Mouse (Mus musculus): ENCODE measurements around the gene Utp4. TPM values are rescaled to one million over a fixed set of nuclear protein-coding genes. Genes with fewer than 3 reads are reported as not detected.
A peak's percentile ranks its signal among the peaks of the same experiment; 100 is the strongest.

Gene Utp4
- 35.8 and 36.6 TPM in 2 replicates for polyA plus RNA-seq (2012; rRNA removed)

DNA sequence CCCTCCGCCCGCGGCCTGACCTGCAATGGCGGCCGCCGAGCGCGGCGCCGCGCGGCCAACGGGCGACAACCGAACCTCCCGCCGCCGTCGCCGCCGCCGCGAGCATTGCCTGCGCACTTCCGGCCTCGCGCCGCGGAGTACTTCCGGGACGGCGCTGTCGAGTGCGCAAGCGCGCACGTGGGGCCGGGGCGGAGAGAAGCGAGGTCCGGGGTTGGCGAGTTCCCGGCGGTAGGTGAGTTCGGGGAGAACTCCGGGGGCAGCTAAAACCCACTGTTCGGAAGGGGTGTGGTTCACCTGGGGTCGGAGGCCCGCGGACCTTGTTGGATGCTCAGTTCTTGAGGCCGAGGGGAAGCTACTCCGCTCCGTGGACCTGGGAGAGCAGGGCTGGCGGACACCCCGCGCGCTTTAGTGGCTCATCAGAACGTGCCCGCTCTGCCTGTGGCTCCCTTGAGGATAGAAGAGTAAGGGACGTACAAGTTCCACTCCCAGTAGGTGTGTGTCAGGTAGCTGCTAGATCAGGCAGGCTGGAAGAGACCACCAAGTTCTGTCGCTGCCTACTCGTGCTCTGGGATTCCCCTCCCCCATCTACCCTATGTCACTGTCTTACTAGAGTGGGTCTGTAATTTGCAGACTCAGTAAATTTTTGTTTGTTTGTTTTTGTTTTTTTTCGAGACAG, at the start of gene Utp4:
Gene Utp4, plus strand, starts transcription at position 156 of the 676 bp plus-strand sequence.
- peak within 1 kb of the TSS; percentile 67 for H3K4me3 ChIP-seq (ENCODE audit: control insufficient read depth, insufficient read depth, low read length)
- peak within 1 kb of the TSS; percentile 57 for H3K27ac ChIP-seq (ENCODE audit: control insufficient read depth, insufficient read depth, low read length)
- WGBS = under 1% methylated on average over 63 of the region's 63 CpGs
- peaks cover 7% of the 10 kb centered on the region for H3K36me3 ChIP-seq (ENCODE audit: control insufficient read depth, insufficient read depth, low read length)
- DNase-seq = peak; percentile 86
- H3K4me1 ChIP-seq (replicated peaks; ENCODE audit: control insufficient read depth, insufficient read depth, low read length) = peaks cover 6% of the 10 kb centered on the region
- H3K27me3 ChIP-seq (ENCODE audit: control insufficient read depth, insufficient read depth, low read length) = no peaks in the 10 kb centered on the region
- peak; percentile 40; the same call in 1 of the 2 replicates for TF ChIP-seq CTCF (IDR thresholded peaks at IDR 0.05; ENCODE audit: borderline replicate concordance, control insufficient read depth, extremely low read depth, insufficient read depth, low read length, poor library complexity)
- peak; percentile 97 for TF ChIP-seq POLR2A (IDR thresholded peaks at IDR 0.05; ENCODE audit: control insufficient read depth, extremely low read depth, insufficient read depth, low read length, poor library complexity)

DNA sequence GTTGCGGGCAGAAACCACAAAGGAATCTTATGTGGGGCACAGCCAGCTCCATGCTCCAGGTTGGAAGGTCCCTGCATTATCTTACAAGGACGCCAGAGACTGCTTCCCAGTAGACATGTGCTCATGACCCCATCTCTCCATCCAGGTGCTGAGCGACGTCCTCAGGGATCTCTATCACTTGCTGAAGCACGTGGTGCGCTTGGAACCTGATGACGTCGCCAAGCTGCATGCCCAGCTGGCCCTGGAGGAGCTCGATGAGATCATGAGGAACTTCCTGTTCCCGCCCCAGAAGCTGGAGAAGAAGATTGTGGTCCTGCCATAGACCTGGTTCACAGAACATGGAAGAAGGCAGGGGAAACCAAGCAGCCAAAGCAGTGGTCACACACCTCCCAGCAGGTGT, 43.4 kb upstream of the Utp4 start:
- H3K4me3 ChIP-seq (ENCODE audit: control insufficient read depth, insufficient read depth, low read length) = no peak overlapping the region
- no peaks in the 10 kb centered on the region for H3K27me3 ChIP-seq (ENCODE audit: control insufficient read depth, insufficient read depth, low read length)
- no peaks in the 10 kb centered on the region for H3K36me3 ChIP-seq (ENCODE audit: control insufficient read depth, insufficient read depth, low read length)
- TF ChIP-seq POLR2A (IDR thresholded peaks at IDR 0.05; ENCODE audit: control insufficient read depth, extremely low read depth, insufficient read depth, low read length, poor library complexity) = no peak
- no peak for TF ChIP-seq CTCF (IDR thresholded peaks at IDR 0.05; ENCODE audit: borderline replicate concordance, control insufficient read depth, extremely low read depth, insufficient read depth, low read length, poor library complexity)
- whole genome bisulfite sequencing = 84% methylated on average over 10 of the region's 10 CpGs
- no peaks in the 10 kb centered on the region for H3K4me1 ChIP-seq (replicated peaks; ENCODE audit: control insufficient read depth, insufficient read depth, low read length)
- no peak for DNase-seq
- no peak overlapping the region for H3K27ac ChIP-seq (ENCODE audit: control insufficient read depth, insufficient read depth, low read length)

DNA sequence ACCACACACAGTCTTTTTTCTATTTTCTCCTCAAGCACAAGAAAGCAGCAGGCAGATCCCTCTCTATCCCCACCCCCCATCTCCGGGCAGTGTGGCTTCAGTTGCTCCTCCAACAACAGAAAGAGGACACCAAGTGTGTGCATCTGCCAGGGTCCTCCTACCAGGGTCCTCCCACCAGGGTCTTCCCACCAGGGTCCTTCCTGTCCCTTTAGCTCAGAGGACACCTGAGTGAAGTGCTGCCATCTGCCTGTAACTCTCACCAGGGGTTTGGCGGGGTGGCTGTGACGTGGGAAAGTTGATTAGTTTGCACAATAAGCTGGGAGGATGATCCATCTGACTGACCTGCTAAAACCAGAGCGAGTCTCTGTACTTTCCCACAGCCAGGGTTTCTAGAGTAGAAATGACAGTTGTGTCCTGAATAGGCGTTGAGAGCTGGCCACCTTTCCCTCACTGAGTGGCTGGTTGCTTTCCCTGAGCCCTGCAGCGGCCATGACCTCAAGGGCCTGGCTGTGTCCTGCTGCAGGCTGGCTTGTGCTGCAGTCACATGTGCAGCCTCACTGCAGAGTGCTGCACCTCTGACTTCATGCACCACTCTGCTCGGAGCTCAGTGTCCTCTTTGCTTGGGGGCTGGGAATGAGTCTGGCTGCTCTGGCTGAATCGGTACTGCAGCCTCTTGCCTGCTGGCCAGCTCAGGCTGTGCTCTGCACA, 38.7 kb upstream of the Utp4 start:
- Histone ChIP-seq H3K36me3 (ENCODE audit: control insufficient read depth, insufficient read depth, low read length) (no peaks in the 10 kb centered on the region), H3K27ac (ENCODE audit: control insufficient read depth, insufficient read depth, low read length) (no peak overlapping the region), H3K27me3 (ENCODE audit: control insufficient read depth, insufficient read depth, low read length) (no peaks in the 10 kb centered on the region), H3K4me3 (ENCODE audit: control insufficient read depth, insufficient read depth, low read length) (no peak overlapping the region), H3K4me1 (replicated peaks; ENCODE audit: control insufficient read depth, insufficient read depth, low read length) (no peaks in the 10 kb centered on the region)
- DNase-seq = no peak
- TF ChIP-seq POLR2A (IDR thresholded peaks at IDR 0.05; ENCODE audit: control insufficient read depth, extremely low read depth, insufficient read depth, low read length, poor library complexity) (no peak), CTCF (IDR thresholded peaks at IDR 0.05; ENCODE audit: borderline replicate concordance, control insufficient read depth, extremely low read depth, insufficient read depth, low read length, poor library complexity) (no peak)
- 88% methylated on average over 8 of the region's 8 CpGs for whole genome bisulfite sequencing

DNA sequence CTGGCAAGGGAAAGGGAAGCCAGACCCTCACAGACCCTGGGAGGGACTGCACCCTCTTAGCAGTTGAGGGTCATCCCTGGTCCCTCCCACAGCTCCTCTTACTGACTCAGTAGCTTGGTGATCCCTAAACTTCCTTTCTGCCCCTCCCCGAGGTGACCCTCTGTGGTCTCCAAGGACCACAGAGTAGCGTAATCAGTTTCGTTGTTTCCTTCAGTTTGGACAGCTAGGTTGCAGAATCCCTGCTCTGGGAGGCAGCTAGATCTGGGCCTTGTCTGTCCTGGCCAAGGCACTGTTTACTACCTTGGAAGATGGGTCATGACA, 38.2 kb upstream of the Utp4 start:
- H3K4me1 ChIP-seq (replicated peaks; ENCODE audit: control insufficient read depth, insufficient read depth, low read length) = no peaks in the 10 kb centered on the region
- no peak overlapping the region for H3K27ac ChIP-seq (ENCODE audit: control insufficient read depth, insufficient read depth, low read length)
- WGBS = 77% methylated on average over 3 of the region's 3 CpGs
- no peak for DNase-seq
- no peaks in the 10 kb centered on the region for H3K36me3 ChIP-seq (ENCODE audit: control insufficient read depth, insufficient read depth, low read length)
- no peaks in the 10 kb centered on the region for H3K27me3 ChIP-seq (ENCODE audit: control insufficient read depth, insufficient read depth, low read length)
- no peak overlapping the region for H3K4me3 ChIP-seq (ENCODE audit: control insufficient read depth, insufficient read depth, low read length)
- no peak for TF ChIP-seq POLR2A (IDR thresholded peaks at IDR 0.05; ENCODE audit: control insufficient read depth, extremely low read depth, insufficient read depth, low read length, poor library complexity)
- no peak for TF ChIP-seq CTCF (IDR thresholded peaks at IDR 0.05; ENCODE audit: borderline replicate concordance, control insufficient read depth, extremely low read depth, insufficient read depth, low read length, poor library complexity)

DNA sequence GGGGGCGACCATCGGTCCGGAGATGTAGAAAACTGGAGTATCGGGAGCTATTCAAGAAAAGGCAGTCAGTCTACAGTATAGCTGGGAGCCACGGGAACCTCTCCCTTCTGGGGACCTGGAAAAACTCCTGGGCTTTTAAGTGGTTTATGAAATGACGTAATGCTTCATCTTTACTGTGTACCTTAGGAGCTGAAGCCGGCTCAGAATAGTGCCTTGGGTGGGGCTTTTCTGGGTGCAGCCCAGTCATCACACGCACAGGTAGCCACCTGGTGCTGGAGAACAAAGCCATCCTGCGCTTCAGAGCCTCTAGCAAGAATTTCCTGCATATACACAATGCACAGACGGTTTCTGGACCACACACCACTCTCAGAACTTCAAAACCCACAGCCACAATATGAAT, 30.6 kb upstream of the Utp4 start:
- TF ChIP-seq POLR2A (IDR thresholded peaks at IDR 0.05; ENCODE audit: control insufficient read depth, extremely low read depth, insufficient read depth, low read length, poor library complexity) = no peak
- no peak for TF ChIP-seq CTCF (IDR thresholded peaks at IDR 0.05; ENCODE audit: borderline replicate concordance, control insufficient read depth, extremely low read depth, insufficient read depth, low read length, poor library complexity)
- H3K27ac ChIP-seq (ENCODE audit: control insufficient read depth, insufficient read depth, low read length) = no peak overlapping the region
- no peak for DNase-seq
- H3K36me3 ChIP-seq (ENCODE audit: control insufficient read depth, insufficient read depth, low read length) = no peaks in the 10 kb centered on the region
- WGBS = 77% methylated on average over 10 of the region's 10 CpGs
- no peak overlapping the region for H3K4me3 ChIP-seq (ENCODE audit: control insufficient read depth, insufficient read depth, low read length)
- no peaks in the 10 kb centered on the region for H3K4me1 ChIP-seq (replicated peaks; ENCODE audit: control insufficient read depth, insufficient read depth, low read length)
- H3K27me3 ChIP-seq (ENCODE audit: control insufficient read depth, insufficient read depth, low read length) = no peaks in the 10 kb centered on the region

DNA sequence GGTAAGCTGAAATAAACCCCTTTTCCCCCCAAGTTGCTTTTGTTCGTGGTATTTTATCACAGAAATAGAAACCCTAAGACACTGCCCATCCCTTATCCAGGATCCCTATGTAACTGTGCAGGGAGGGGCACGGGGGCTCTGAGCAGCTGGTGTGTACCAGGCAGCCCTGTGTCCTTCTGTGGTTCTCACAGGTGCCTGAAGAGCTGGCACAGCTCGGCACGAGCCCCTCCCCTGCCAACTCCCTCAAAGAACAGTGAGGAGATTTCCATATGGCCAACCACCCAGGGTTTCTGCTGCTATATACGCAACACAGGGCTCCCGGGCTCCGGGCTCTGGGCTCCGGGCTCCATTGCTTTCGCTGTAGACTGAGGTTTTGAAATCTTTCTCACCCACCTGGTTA, 28.1 kb upstream of the Utp4 start:
- TF ChIP-seq POLR2A (IDR thresholded peaks at IDR 0.05; ENCODE audit: control insufficient read depth, extremely low read depth, insufficient read depth, low read length, poor library complexity) (no peak), CTCF (IDR thresholded peaks at IDR 0.05; ENCODE audit: borderline replicate concordance, control insufficient read depth, extremely low read depth, insufficient read depth, low read length, poor library complexity) (no peak)
- no peak overlapping the region for H3K4me3 ChIP-seq (ENCODE audit: control insufficient read depth, insufficient read depth, low read length)
- H3K27ac ChIP-seq (ENCODE audit: control insufficient read depth, insufficient read depth, low read length) = no peak overlapping the region
- peaks cover 2% of the 10 kb centered on the region; the same call in 1 of the 2 replicates for H3K27me3 ChIP-seq (ENCODE audit: control insufficient read depth, insufficient read depth, low read length)
- no peak for DNase-seq
- 0 out of 2 replicates have a peak, but pooled peaks cover 2% of the 10 kb centered on the region for H3K4me1 ChIP-seq (replicated peaks; ENCODE audit: control insufficient read depth, insufficient read depth, low read length)
- no peaks in the 10 kb centered on the region for H3K36me3 ChIP-seq (ENCODE audit: control insufficient read depth, insufficient read depth, low read length)
- 77% methylated on average over 9 of the region's 9 CpGs for WGBS
